Mouse (Mus musculus) heart, adult 2 months (tissue): Measurements from ENCODE around the gene Cpne5. TPM values are rescaled to one million over a fixed set of nuclear protein-coding genes. Genes with fewer than 3 reads are reported as not detected.

ENCODE experiments used
- DNase-seq, 2 experiments: peaks; one replicate each; pipeline ENCODE4 v3.0.0; 2021
- H3K27ac ChIP-seq: fragments of 200-600 bp; 2 replicates; pipeline ENCODE4 v1.8.1; 2022
- H3K27me3 ChIP-seq: fragments of 200-500 bp; 2 replicates; pipeline ENCODE4 v1.6.1; 2012; ENCODE audit warnings: mild to moderate bottlenecking, low read length, inconsistent platforms, mixed read lengths; ENCODE audit not compliant: control insufficient read depth, insufficient read depth
- H3K36me3 ChIP-seq: fragments of 200-500 bp; 2 replicates; pipeline ENCODE4 v1.6.1; 2012; ENCODE audit warnings: low read length, inconsistent platforms; ENCODE audit not compliant: control insufficient read depth, insufficient read depth
- H3K4me1 ChIP-seq: fragments of 200-500 bp; 2 replicates; pipeline ENCODE4 v1.6.1; 2011; ENCODE audit warnings: low read length; ENCODE audit not compliant: control insufficient read depth, insufficient read depth
- H3K4me3 ChIP-seq: fragments of 200-600 bp; 2 replicates; pipeline ENCODE4 v1.8.1; 2022
- H3K79me2 ChIP-seq: fragments of 200-500 bp; replicated peaks from 2 replicates; pipeline ENCODE4 v1.6.1; 2012; ENCODE audit warnings: mild to moderate bottlenecking, inconsistent platforms, low read length, moderate library complexity, mixed read lengths; ENCODE audit not compliant: control insufficient read depth, insufficient read depth
- H3K9ac ChIP-seq: fragments of 200-500 bp; 2 replicates; pipeline ENCODE4 v1.6.1; 2012; ENCODE audit warnings: low read depth, mild to moderate bottlenecking, control low read depth, inconsistent platforms, low read length, mixed read lengths
- CTCF ChIP-seq: fragments of 200-600 bp; IDR thresholded peaks from 2 replicates; pipeline ENCODE4 v1.8.1; 2022; ENCODE audit warnings: antibody characterized with exemption, mild to moderate bottlenecking, moderate library complexity
- EP300 ChIP-seq: fragments of 200-500 bp; IDR thresholded peaks from 2 replicates; pipeline ENCODE4 v1.6.1; 2011; ENCODE audit warnings: low read depth, low read length, control low read depth; ENCODE audit not compliant: insufficient read depth
- POLR2A ChIP-seq: fragments of 200-500 bp; IDR thresholded peaks from 2 replicates; pipeline ENCODE4 v1.6.1; 2011; ENCODE audit warnings: mild to moderate bottlenecking, low read depth, low read length, control low read depth; ENCODE audit not compliant: insufficient read depth
- WGBS: fragments of 180-500 bp; shearing (Covaris S2); methylation state at CpG from one replicate; pipeline ENCODE4 v1.1.7; 2018; 5-methylcytosine and 5-hydroxymethylcytosine counted together
- intact Hi-C: fragments of 180-260 bp; cut with DNase I; formaldehyde crosslinking; loops from one replicate; pipeline ENCODE4 v1.15.1; 2025
- polyA plus RNA-seq: library from polyadenylated mRNA; depleted of rRNA; stranded (reverse); fragments of >200 nt; gene quantifications from 2 replicates; pipeline ENCODE4 v1.2.3, GENCODE M21; 2012
- total RNA-seq, 2 experiments: library from RNA; stranded (reverse); gene quantifications; 2 replicates each; pipeline ENCODE4 v1.2.3; 2021

Cpne5 gene
- total and polyA plus RNA-seq, 3 experiments: 4.4 to 11.2 (median 5.2) TPM

- Histone ChIP-seq H3K27ac (no peak overlapping the region), H3K4me3 (no peak overlapping the region), H3K27me3 (no peaks in the 10 kb centered on the region), H3K9ac (no peak overlapping the region), H3K4me1 (no peaks in the 10 kb centered on the region; the same call in 1 of the 2 replicates), H3K79me2 (no peaks in the 10 kb centered on the region), H3K36me3 (no peaks in the 10 kb centered on the region)
- WGBS: 70% methylated on average over 12 of the region's 12 CpGs
- TF ChIP-seq CTCF: peak; percentile 62
- no peak for TF ChIP-seq POLR2A
- TF ChIP-seq EP300: no peak
- intact Hi-C loops: no loop called here
- DNase-seq: no peak
These were observed 68.9 kb downstream of the Cpne5 start for GRCm38 (mm10) chr17:29168996-29169601.

GRCm38 (mm10) chr17:29168438-29168837, 69.5 kb downstream of the Cpne5 start:
- intact Hi-C loops: no loop called here
- H3K27ac ChIP-seq: no peak overlapping the region
- WGBS: 82% methylated on average over 4 of the region's 4 CpGs

GRCm38 (mm10) chr17:29167371-29167770, 70.6 kb downstream of the Cpne5 start:
- DNase-seq: peak in 1 of 2 experiments; percentile 63
- no peaks in the 10 kb centered on the region; the same call in 1 of the 2 replicates for H3K4me1 ChIP-seq
- H3K27ac ChIP-seq: no peak overlapping the region
- WGBS: 72% methylated on average over 6 of the region's 6 CpGs
- H3K79me2 ChIP-seq: no peaks in the 10 kb centered on the region
- TF ChIP-seq CTCF (no peak), EP300 (no peak), POLR2A (no peak)
- no peaks in the 10 kb centered on the region for H3K27me3 ChIP-seq
- no peaks in the 10 kb centered on the region for H3K36me3 ChIP-seq
- no peak overlapping the region for H3K4me3 ChIP-seq
- intact Hi-C loops: no loop called here
- no peak overlapping the region for H3K9ac ChIP-seq

More at GRCm38 (mm10) chr17:29168438-29168837, 69.5 kb downstream of the Cpne5 start:
- H3K27me3 ChIP-seq: no peaks in the 10 kb centered on the region
- no peak for TF ChIP-seq POLR2A
- no peak for TF ChIP-seq EP300
- TF ChIP-seq CTCF: no peak
- H3K79me2 ChIP-seq: no peaks in the 10 kb centered on the region
- no peaks in the 10 kb centered on the region for H3K36me3 ChIP-seq
- H3K4me3 ChIP-seq: no peak overlapping the region
- no peak for DNase-seq
- no peaks in the 10 kb centered on the region; the same call in 1 of the 2 replicates for H3K4me1 ChIP-seq
- no peak overlapping the region for H3K9ac ChIP-seq

GRCm38 (mm10) chr17:29165967-29166578, 71.9 kb downstream of the Cpne5 start:
- Histone ChIP-seq H3K9ac (no peak overlapping the region), H3K4me3 (no peak overlapping the region), H3K36me3 (no peaks in the 10 kb centered on the region), H3K27me3 (no peaks in the 10 kb centered on the region), H3K27ac (no peak overlapping the region), H3K4me1 (no peaks in the 10 kb centered on the region; the same call in 1 of the 2 replicates), H3K79me2 (no peaks in the 10 kb centered on the region)
- intact Hi-C loops: no loop called here
- no peak for TF ChIP-seq POLR2A
- no peak for TF ChIP-seq CTCF
- TF ChIP-seq EP300: no peak
- WGBS: 47% methylated on average over 8 of the region's 8 CpGs
- DNase-seq: no peak

GRCm38 (mm10) chr17:29165452-29165851, 72.5 kb downstream of the Cpne5 start:
- H3K79me2 ChIP-seq: no peaks in the 10 kb centered on the region
- no peaks in the 10 kb centered on the region; the same call in 1 of the 2 replicates for H3K4me1 ChIP-seq
- no peak for DNase-seq
- H3K9ac ChIP-seq: no peak overlapping the region
- no peak overlapping the region for H3K4me3 ChIP-seq
- intact Hi-C loops: no loop called here
- no peak for TF ChIP-seq CTCF
- TF ChIP-seq EP300: no peak
- TF ChIP-seq POLR2A: no peak
- WGBS: 50% methylated on average over 6 of the region's 6 CpGs
- no peak overlapping the region for H3K27ac ChIP-seq
- no peaks in the 10 kb centered on the region for H3K27me3 ChIP-seq
- no peaks in the 10 kb centered on the region for H3K36me3 ChIP-seq
